Comparison of ENCODE assay signal across 11 mouse cellular contexts in genomic region chr11:68228941-68229665, GRCm38 (mm10).
DNase-seq lines count a peak whose midpoint lies in the region; ATAC-seq and TF ChIP-seq lines count a peak whose summit lies in the region.
"Had no signal": no experiment of that assay in that cellular context is flagged by ENCODE, and none has a peak within 500 bp of the region (broad histone marks: within the 10 kb centered on the region; RNA-seq: fewer than 3 reads in every experiment).

No protein-coding gene starts in this region.

- DNase-seq in hindbrain, embryonic 10.5 days (ENCODE audit: low spot score) = peak; percentile 37
- DNase-seq in urinary bladder, postnatal 25 days (ENCODE audit: low spot score) = peak; percentile 17
- DNase-seq in urinary bladder, adult 2 months (ENCODE audit: low spot score) = no peak
- DNase-seq in stomach, postnatal 0 days (ENCODE audit: low spot score) = no peak
- DNase-seq in layer of hippocampus, postnatal 36 days = no peak
- DNase-seq: adrenal gland, postnatal 10 days; heart, adult 2 months; thymus, adult 18-20 months had no signal

- H3K9ac ChIP-seq in hindbrain, embryonic 16.5 days (ENCODE audit: low read depth, low read length) = no peak overlapping the region
- no peak overlapping the region for H3K9ac ChIP-seq in hindbrain, embryonic 12.5 days
- H3K9ac ChIP-seq in stomach, postnatal 0 days (ENCODE audit: low read length) = no peak overlapping the region

- peaks cover 82% of the 10 kb centered on the region for H3K27me3 ChIP-seq in hindbrain, embryonic 10.5 days (ENCODE audit: insufficient read depth, poor library complexity, severe bottlenecking)
- no peaks in the 10 kb centered on the region for H3K27me3 ChIP-seq in hindbrain, embryonic 16.5 days (replicated peaks; ENCODE audit: control insufficient read depth, insufficient read depth, low read length)
- H3K27me3 ChIP-seq in hindbrain, embryonic 12.5 days = peaks cover 25% of the 10 kb centered on the region
- no peaks in the 10 kb centered on the region for H3K27me3 ChIP-seq in stomach, postnatal 0 days (ENCODE audit: control insufficient read depth, insufficient read depth, low read length)

- TF ChIP-seq CTCF in stomach, postnatal 0 days (IDR thresholded peaks at IDR 0.05; ENCODE audit: low read depth) = no peak

- H3K4me2 ChIP-seq in hindbrain, embryonic 16.5 days (ENCODE audit: low read length) = no peak overlapping the region
- no peak overlapping the region for H3K4me2 ChIP-seq in hindbrain, embryonic 12.5 days (replicated peaks)
- H3K4me2 ChIP-seq in stomach, postnatal 0 days (replicated peaks; ENCODE audit: low read depth) = no peak overlapping the region

- no peak for TF ChIP-seq EP300 in stomach, postnatal 0 days (optimal IDR thresholded peaks at IDR 0.05)

- WGBS in hindbrain, embryonic 10.5 days = 48% methylated on average over 18 of the region's 18 CpGs
- WGBS in hindbrain, embryonic 16.5 days = 50% methylated on average over 18 of the region's 18 CpGs
- 45% methylated on average over 18 of the region's 18 CpGs for WGBS in hindbrain, embryonic 12.5 days
- 38% methylated on average over 18 of the region's 18 CpGs for WGBS in stomach, postnatal 0 days

- peak overlapping the region; percentile 84 for H3K27ac ChIP-seq in hindbrain, embryonic 10.5 days
- no peak overlapping the region for H3K27ac ChIP-seq in hindbrain, embryonic 16.5 days (ENCODE audit: low read depth, low read length)
- H3K27ac ChIP-seq in hindbrain, embryonic 12.5 days = peak overlapping the region; percentile 58
- H3K27ac ChIP-seq in stomach, postnatal 0 days (replicated peaks) = peak overlapping the region; percentile 42
- H3K27ac ChIP-seq: heart, adult 2 months had no signal

- no peak for ATAC-seq in hindbrain, embryonic 16.5 days
- no peak for ATAC-seq in hindbrain, embryonic 12.5 days (ENCODE audit: low FRiP score)
- peak; percentile 54; the same call in 1 of the 2 replicates for ATAC-seq in stomach, postnatal 0 days (ENCODE audit: low FRiP score, low TSS enrichment)
- no peak for ATAC-seq in activated CD4-positive, CD25-positive, alpha-beta regulatory T cell, adult 4 months

- peaks cover 59% of the 10 kb centered on the region for H3K4me1 ChIP-seq in hindbrain, embryonic 10.5 days (replicated peaks)
- H3K4me1 ChIP-seq in hindbrain, embryonic 16.5 days (ENCODE audit: control insufficient read depth, insufficient read depth, low read depth, low read length) = peaks cover 6% of the 10 kb centered on the region; the same call in 1 of the 2 replicates
- H3K4me1 ChIP-seq in hindbrain, embryonic 12.5 days = peaks cover 41% of the 10 kb centered on the region
- H3K4me1 ChIP-seq in stomach, postnatal 0 days (replicated peaks; ENCODE audit: control insufficient read depth, insufficient read depth) = 0 out of 2 replicates have a peak, but pooled peaks cover 3% of the 10 kb centered on the region

- H3K36me3 ChIP-seq in hindbrain, embryonic 10.5 days = peaks cover 21% of the 10 kb centered on the region
- no peaks in the 10 kb centered on the region for H3K36me3 ChIP-seq in hindbrain, embryonic 16.5 days (ENCODE audit: control insufficient read depth, insufficient read depth, low read length)
- H3K36me3 ChIP-seq in hindbrain, embryonic 12.5 days = no peaks in the 10 kb centered on the region
- no peaks in the 10 kb centered on the region for H3K36me3 ChIP-seq in stomach, postnatal 0 days (ENCODE audit: control insufficient read depth, insufficient read depth, low read length)

- 0 out of 2 replicates have a peak, but pooled peaks cover 3% of the 10 kb centered on the region for H3K9me3 ChIP-seq in hindbrain, embryonic 10.5 days
- no peaks in the 10 kb centered on the region for H3K9me3 ChIP-seq in hindbrain, embryonic 16.5 days (ENCODE audit: control insufficient read depth, low read length)
- H3K9me3 ChIP-seq in hindbrain, embryonic 12.5 days (replicated peaks) = no peaks in the 10 kb centered on the region
- no peaks in the 10 kb centered on the region for H3K9me3 ChIP-seq in stomach, postnatal 0 days (ENCODE audit: control insufficient read depth, low read length)

- H3K4me3 ChIP-seq in hindbrain, embryonic 10.5 days = no peak overlapping the region
- no peak overlapping the region for H3K4me3 ChIP-seq in hindbrain, embryonic 16.5 days (ENCODE audit: low read length)
- no peak overlapping the region for H3K4me3 ChIP-seq in hindbrain, embryonic 12.5 days
- H3K4me3 ChIP-seq in stomach, postnatal 0 days (ENCODE audit: low read depth, low read length) = no peak overlapping the region
- H3K4me3 ChIP-seq: heart, adult 2 months had no signal

Comparison
In these comparisons a context has a peak if more than half of its experiments do, and no peak if none do; other contexts are left out.
1. DNase-seq: peak in hindbrain, embryonic 10.5 days (single experiment) and urinary bladder, postnatal 25 days (single experiment); none in urinary bladder, adult 2 months (single experiment), stomach, postnatal 0 days (single experiment) and layer of hippocampus, postnatal 36 days (0 of 2).